Mouse (Mus musculus) gastrocnemius, postnatal 14 days (tissue): ENCODE measurements around the gene Srp54c. TPM values are rescaled to one million over a fixed set of nuclear protein-coding genes. Genes with fewer than 3 reads are reported as not detected.
A peak's percentile ranks its signal among the peaks of the same experiment; 100 is the strongest.
"Not testable (repeated sequence)": the region's sequence is repeated elsewhere in the genome, so short reads cannot be mapped to it uniquely, and the experiment has no call there.

Experiments used
- DNase-seq: peaks from one replicate; pipeline ENCODE4 v3.0.0; 2021; ENCODE audit warnings: mixed read lengths
- intact Hi-C: fragments of 180-260 bp; cut with DNase I; formaldehyde crosslinking; loops from one replicate; pipeline ENCODE4 v1.15.1; 2025; ENCODE audit warnings: low total_unique reads
- long read RNA-seq, 2 experiments: library from polyadenylated mRNA; stranded (forward); transcript quantifications; one replicate each; pipeline ENCODE4 v2.0.0; 2021
- total RNA-seq, 2 experiments: library from RNA; stranded (reverse); gene quantifications; 2 replicates each; pipeline ENCODE4 v1.2.3; 2021

The Srp54c gene
- total RNA-seq, result 10 to 100 TPM; 25.1 to 25.5 TPM
- long read RNA-seq, experiment 1, transcript Srp54c-202 (16 exons, 3,642 nt), result major isoform, 29 of 31 reads
- long read RNA-seq, experiment 1, partial matches to known transcripts, result 0 of 31 reads
- long read RNA-seq, experiment 1, other reads (novel, unspliced or antisense), result 2 of 31 reads
- long read RNA-seq, experiment 2, transcript Srp54c-202 (16 exons, 3,642 nt), result major isoform, 25 of 26 reads
- long read RNA-seq, experiment 2, partial matches to known transcripts, result 0 of 26 reads
- long read RNA-seq, experiment 2, other reads (novel, unspliced or antisense), result 1 of 26 reads

- DNase-seq, intact Hi-C loops: not testable (repeated sequence)
Observed at GRCm38 (mm10) chr12:55229626-55230519, at the start of gene Srp54c. TSS of gene Srp54c (plus strand) at chr12:55230168.

- DNase-seq, intact Hi-C loops: not testable (repeated sequence)
Observed at GRCm38 (mm10) chr12:55187686-55188085, 42.3 kb upstream of the Srp54c start.

GRCm38 (mm10) chr12:55189127-55189526 lies 40.8 kb upstream of the Srp54c start:
- intact Hi-C loops, result not testable (repeated sequence)

GRCm38 (mm10) chr12:55199306-55199705 lies 30.7 kb upstream of the Srp54c start, which contains the start of gene 1700047I17Rik2:
TSS of gene 1700047I17Rik2 (plus strand) at chr12:55199592.
- DNase-seq, intact Hi-C loops: not testable (repeated sequence)

More at GRCm38 (mm10) chr12:55189127-55189526, 40.8 kb upstream of the Srp54c start:
- not testable (repeated sequence) for DNase-seq

GRCm38 (mm10) chr12:55199799-55200198 lies 30.2 kb upstream of the Srp54c start:
- intact Hi-C loops, result not testable (repeated sequence)

GRCm38 (mm10) chr12:55212944-55213343 lies 17.0 kb upstream of the Srp54c start:
- intact Hi-C loops, DNase-seq: not testable (repeated sequence)

More at GRCm38 (mm10) chr12:55199799-55200198, 30.2 kb upstream of the Srp54c start:
- DNase-seq, result not testable (repeated sequence)

GRCm38 (mm10) chr12:55230520-55230861 lies 523 bp downstream of the Srp54c start:
- intact Hi-C loops, result not testable (repeated sequence)

GRCm38 (mm10) chr12:55242243-55242642 lies 12.3 kb downstream of the Srp54c start:
- intact Hi-C loops, result not testable (repeated sequence)

More at GRCm38 (mm10) chr12:55230520-55230861, 523 bp downstream of the Srp54c start:
- DNase-seq, result not testable (repeated sequence)

GRCm38 (mm10) chr12:55261950-55262349 lies 32.0 kb downstream of the Srp54c start:
- DNase-seq, intact Hi-C loops: not testable (repeated sequence)

More at GRCm38 (mm10) chr12:55242243-55242642, 12.3 kb downstream of the Srp54c start:
- not testable (repeated sequence) for DNase-seq

- intact Hi-C loops, DNase-seq: not testable (repeated sequence)
Observed at GRCm38 (mm10) chr12:55263385-55263784, 33.4 kb downstream of the Srp54c start.

GRCm38 (mm10) chr12:55272243-55272642 lies 42.3 kb downstream of the Srp54c start:
- intact Hi-C loops, result no loop called here
- DNase-seq, result no peak

- DNase-seq, intact Hi-C loops: not testable (repeated sequence)
Observed at GRCm38 (mm10) chr12:55277583-55277982, 47.6 kb downstream of the Srp54c start.

- no peak for DNase-seq
- intact Hi-C loops, result no loop called here
Observed at GRCm38 (mm10) chr12:55298112-55298511, 68.1 kb downstream of the Srp54c start.

- intact Hi-C loops, result no loop called here
- no peak for DNase-seq
Observed at GRCm38 (mm10) chr12:55299336-55299735, 69.4 kb downstream of the Srp54c start, which contains the start of gene 1110008L16Rik. TSS of gene 1110008L16Rik (plus strand) at chr12:55299577.

GRCm38 (mm10) chr12:55300820-55301351 lies 70.9 kb downstream of the Srp54c start:
- intact Hi-C loops, result no loop called here
- no peak for DNase-seq

- intact Hi-C loops, result no loop called here
- no peak for DNase-seq
Observed at GRCm38 (mm10) chr12:55301472-55302300, 71.7 kb downstream of the Srp54c start.

- peak; percentile 90 for DNase-seq
- intact Hi-C loops, result no loop called here
Observed at GRCm38 (mm10) chr12:55302485-55303441, 72.8 kb downstream of the Srp54c start, which contains the start of gene Ppp2r3c. TSS of gene Ppp2r3c (minus strand) at chr12:55302998.

GRCm38 (mm10) chr12:55306371-55306770 lies 76.4 kb downstream of the Srp54c start:
- no peak for DNase-seq
- intact Hi-C loops, result no loop called here
